Mouse (Mus musculus) stomach, postnatal 0 days (tissue): ENCODE results near the gene Tvp23b.

ENCODE experiments used
- CTCF ChIP-seq: IDR thresholded peaks from 2 replicates; pipeline ENCODE4 v1.5.1; 2016; ENCODE audit warnings: antibody characterized with exemption, low read depth, mild to moderate bottlenecking, moderate library complexity
- EP300 ChIP-seq: optimal IDR thresholded peaks from 2 replicates; pipeline ENCODE3; 2016; ENCODE audit warnings: antibody characterized with exemption

- TF ChIP-seq CTCF = no peak
- no peak for TF ChIP-seq EP300
Observed at GRCm38 (mm10) chr11:62924091-62924761, 45.0 kb downstream of the Tvp23b start.
